Mouse (Mus musculus): ENCODE measurements around the gene Grin3b.

DNA sequence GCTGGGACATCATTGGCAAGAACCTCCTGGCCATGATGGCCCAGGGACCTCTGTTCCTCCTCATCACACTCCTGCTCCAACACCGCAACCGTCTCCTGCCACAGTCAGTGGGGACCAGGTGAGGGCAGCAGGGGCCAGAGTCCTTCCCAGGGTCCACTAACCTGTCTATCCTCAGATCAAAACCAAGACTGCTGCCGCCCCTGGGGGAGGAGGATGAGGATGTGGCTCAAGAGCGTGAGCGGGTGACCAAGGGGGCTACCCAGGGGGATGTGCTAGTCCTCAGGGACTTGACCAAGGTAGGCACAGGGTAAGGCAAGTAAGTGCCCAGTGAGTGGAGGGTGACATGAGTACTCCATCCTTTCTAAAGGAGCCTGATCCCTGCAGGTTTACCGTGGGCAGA lies 41.2 kb downstream of the Grin3b start:
- TF ChIP-seq CTCF (IDR thresholded peaks at IDR 0.05; ENCODE audit: low read depth) (no peak), EP300 (optimal IDR thresholded peaks at IDR 0.05) (no peak)
